Mouse (Mus musculus) adrenal gland, adult 8-10 months (tissue): ENCODE measurements around the gene Reep3. TPM values are rescaled to one million over a fixed set of nuclear protein-coding genes. Genes with fewer than 3 reads are reported as not detected.
A peak's percentile ranks its signal among the peaks of the same experiment; 100 is the strongest.
"Not testable (repeated sequence)": the region's sequence is repeated elsewhere in the genome, so short reads cannot be mapped to it uniquely, and the experiment has no call there.

Source experiments
- DNase-seq: peaks from one replicate; pipeline ENCODE4 v3.0.0; 2022
- total RNA-seq, 4 experiments: library from RNA; stranded (reverse); gene quantifications; 2 replicates each; pipeline ENCODE4 v1.2.4; 2022

Gene Reep3
- total RNA-seq, result 10 to 100 TPM; 33.5 to 49.1 (median 44.9) TPM

DNA sequence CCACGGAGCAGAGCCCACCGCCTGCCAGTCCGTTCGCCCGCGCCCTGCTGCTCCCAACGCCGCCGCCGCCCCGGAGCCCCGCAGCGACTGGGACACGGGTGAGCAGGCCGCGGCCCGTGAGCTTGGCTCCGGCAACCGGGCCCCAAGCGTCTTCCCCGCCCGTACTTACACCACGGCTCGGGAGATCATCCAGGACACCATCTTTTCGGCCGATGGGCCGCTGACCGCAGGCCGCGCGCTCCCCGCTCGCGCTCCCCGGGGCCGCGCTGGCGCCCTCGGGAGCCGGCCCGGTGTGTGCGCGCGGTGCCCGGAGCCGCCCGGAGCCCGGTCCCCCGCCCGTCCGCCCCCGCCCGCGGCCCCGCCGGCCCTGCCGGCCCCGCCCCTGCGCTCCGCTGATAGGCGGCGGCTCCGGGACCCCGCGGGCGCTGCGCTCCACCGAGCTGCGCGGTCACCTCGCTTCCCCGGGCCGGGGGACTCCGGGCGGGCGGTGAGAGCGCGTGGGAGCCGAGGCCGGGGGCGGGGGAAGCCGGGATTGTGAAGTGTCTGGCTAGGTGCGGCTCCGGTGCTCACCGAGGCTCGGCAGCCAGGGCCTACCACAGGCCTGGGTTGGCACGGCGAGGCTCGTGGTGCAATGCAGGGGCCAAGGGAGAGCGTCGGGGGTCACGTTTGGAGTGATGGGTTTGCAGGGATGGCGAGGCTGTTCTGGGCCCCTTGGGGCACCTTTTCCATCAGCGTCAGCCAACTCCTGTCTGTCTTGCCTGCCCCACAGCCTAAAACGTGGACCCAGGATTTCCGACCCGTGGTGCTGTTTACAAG is at the start of gene Reep3:
Gene Reep3 (minus strand): TSS at position 325 of the 816 bp plus-strand sequence.
- DNase-seq, result peak; percentile 55

DNA sequence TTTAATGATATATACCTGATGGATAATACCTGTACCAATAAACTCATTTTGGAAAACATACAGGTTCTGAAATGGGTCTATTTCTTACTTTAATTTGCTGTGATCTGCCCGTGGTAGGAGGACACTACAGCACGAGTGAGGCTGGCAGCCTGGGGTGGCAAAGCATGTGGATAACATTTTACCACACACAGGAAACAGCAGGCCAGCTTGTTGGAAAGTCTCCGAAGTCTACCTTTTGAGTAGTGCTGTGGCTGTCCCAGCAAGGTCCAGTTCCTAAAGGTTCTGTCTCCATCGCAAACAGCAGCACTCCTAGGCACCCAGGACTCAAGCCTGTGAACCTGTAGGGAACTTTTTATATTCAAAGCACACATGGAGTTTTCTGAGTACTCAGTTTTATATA is 48.9 kb upstream of the Reep3 start:
- DNase-seq, result no peak

DNA sequence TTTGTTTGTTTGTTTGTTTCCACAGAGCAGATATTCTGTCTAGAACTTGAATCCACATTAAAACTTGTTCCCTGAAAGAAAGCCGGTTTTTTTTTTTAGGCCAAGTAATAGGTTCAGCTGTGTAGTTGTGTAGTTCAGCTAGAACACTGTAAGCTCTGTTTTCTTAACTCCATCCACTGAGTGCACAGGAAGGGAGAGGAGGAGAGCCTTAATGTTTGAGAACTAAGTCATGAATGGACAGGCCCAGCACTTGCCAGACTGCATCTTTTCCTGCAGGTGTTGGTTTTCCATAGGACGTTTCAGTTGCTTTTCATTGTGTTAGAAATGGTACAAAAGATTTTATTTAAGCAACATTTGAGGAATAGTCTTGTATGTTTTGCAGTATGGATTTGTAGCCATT is 47.5 kb upstream of the Reep3 start:
- no peak for DNase-seq

DNA sequence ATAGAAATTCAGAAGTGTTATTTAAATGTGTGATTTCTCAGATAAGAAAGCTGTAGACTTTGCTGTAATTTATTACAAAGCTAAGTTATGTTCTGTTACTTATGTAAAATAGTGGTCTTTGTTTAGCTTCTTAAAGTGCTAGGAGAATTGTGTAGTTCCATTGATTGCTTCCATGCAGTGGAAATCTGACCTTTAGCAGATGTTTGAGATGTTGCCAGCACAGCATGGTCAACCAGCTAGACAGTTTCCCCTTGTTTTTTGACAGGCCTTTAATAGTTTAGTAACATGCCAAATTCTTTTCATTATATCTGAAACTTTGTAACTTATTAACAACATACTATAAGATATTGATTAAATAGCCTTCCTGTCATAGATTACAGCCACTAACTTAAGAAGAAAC is 46.9 kb upstream of the Reep3 start:
- no peak for DNase-seq

DNA sequence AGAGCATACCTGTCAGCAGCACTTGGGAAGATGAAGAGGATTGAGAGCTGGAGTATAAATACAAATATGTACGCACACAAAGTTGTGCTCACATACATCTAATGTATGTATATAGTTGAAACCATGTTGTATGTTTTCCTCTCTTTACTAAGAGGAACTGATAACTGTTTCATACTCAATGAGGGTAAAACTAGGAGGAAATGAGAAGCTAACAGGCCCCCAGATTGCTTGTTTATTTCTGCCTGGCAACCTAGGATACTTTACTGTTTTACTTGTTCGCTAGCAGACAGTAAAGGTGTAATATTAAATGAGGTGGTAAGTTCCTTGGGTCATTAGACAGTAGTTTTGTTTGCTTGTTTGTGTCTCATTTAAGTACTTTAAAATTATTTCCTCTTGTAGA is 40.7 kb upstream of the Reep3 start:
- DNase-seq, result no peak

DNA sequence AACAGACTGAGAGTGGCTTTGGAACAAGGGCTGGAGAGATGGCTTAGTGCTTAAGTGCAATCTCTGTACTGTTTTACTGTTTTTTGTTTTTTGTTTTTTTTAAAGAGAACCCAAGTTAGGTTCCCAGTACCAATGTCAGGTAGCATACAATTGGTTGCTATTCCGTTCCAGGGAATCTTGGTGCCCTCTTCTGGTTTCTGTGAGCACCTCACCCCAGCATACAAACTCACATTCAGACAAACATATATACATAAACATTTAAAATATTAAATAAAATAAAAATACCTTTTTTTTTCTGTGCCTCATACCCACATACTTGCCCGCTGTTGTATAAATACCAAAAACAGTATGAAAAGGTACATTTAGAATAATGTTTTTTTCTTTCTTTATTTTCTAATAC is 37.6 kb upstream of the Reep3 start:
- DNase-seq, result no peak

DNA sequence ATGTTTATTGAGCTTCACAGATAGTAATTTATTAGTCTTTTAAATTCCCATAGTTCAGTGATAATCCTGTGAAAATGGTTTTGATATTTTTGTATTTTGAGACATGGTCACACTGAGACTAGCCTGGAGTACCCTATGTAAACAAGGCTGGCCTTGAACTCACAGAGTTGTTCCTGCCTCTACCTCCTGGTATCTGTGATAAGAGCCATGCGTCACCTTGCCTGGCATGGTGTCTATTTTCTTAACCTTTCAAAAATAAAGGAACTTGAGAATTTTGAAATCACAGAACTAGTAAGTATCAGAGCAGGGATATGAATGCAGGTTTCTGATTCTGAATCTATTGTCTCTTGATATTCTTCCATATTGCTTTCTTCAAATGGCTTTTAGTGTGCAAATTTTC is 35.0 kb upstream of the Reep3 start:
- peak; percentile 45 for DNase-seq

DNA sequence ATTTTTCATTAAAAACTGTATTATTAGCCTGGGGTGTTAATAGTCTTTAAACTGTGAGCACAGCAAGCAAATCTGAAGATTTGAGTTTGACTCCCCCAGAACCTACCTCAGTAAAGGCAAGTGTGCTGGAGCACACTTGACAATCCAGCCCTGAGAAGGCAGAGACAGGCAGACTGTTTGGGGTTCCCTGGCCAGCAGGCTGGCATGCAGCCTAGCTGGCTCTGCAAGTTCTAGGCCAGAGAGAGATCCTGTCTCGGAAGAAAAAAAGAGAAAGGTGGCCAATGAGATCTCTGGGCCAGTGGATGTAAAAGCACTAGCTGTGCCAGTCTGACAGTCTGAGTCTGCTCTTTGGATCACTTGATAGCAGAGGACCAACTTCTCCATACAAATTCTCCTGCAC is 32.8 kb upstream of the Reep3 start:
- DNase-seq, result no peak

DNA sequence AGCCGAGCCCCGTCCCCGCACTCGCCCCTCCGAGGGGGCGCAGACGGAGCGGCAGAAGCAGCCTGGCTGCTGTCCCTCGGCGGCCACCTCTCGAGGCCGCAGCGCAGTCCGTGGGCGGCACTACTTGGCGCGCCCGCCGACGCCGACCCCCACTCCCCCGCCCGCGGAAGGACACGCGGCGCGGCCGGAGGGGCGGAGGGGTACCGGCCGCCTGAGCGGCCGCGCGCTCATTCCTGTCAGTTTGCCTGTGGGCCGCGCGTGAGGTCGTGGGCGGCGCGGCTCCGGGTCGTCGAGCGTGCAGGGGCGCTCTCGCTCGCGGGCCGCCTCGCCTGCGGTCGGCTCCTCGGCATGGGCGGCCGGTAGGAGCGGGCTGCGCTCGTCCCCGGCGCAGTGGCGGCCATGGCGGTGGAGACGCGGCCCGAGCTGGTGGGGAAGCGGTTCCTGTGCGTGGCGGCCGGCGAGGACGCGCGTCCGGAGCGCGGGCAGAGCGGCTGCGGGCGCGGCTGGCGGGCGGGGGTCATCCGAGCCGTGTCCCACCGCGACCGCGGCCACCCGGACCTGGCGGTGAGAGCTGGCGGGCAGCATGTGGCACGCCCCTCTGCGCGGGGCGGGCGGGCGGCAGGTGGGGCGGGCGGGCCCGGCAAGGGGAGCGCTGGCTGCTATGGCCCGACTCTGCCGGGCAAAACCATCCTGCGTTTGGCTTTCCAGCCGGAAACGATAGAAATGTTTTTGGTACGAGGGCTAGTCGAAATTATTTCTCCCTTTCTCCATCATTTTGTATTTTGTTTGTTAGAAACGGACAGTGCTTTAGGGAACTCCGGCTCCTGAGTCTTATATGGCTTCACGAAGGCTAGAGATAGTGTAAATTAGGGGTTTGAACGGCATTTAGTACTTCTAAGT is 30.4 kb upstream of the Reep3 start:
- no peak for DNase-seq

DNA sequence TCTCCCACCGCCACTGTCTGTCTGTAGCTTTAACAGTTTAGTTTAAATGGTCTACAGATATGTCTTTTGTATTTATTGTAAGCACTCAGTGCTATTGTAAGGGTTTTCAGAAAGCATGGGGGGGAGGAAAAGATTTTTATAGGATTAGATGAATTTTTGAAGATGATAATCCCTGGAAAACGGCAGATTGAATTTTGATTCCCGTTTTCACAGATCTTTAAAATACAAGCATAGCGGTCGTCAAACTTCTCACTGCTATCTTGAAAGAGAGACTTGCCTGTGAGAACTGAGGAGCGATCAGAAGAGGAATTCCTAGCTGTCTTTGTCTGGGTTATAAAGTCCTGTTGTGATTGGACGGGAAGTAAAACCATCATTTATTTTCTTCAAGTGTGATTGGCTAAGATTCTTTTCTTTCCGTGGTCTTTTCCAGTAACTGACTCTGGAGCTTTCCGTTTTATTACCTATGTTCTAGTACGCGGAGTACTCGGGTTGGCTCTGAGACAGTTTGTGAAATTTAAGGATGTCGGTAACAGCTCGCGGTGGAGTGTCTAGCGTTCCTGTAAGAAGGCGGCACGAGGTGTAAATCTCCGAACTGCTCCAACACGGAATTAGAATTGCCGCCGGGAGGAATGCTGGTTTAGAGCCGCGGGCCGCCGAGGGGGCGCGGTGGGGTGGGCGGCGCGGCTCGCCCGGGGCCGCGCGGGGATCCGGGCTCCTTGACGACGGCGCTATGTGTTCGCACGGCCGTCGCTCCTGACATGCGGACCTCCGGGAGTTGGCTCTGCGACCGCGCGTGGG is 29.5 kb upstream of the Reep3 start:
- DNase-seq, result no peak

DNA sequence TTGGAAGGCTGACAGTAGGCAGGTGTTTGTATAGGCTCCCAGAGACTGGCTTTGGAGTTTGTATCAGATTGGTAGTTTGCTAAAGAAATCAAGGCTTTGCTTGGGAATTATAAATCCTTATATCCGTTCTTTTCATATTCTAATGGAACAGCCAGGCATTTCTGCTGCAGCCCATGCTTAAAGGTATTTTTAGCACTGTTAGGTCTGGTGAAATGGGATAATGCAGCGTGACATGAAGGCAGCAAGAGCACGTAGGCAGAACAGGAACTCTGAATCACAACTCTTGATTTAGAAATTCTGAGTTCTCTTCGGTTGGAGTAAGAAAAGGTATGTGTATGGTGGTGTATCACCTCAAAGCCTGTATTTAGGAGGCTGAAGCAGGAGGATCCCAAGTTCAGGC is 27.4 kb upstream of the Reep3 start:
- DNase-seq, result no peak

DNA sequence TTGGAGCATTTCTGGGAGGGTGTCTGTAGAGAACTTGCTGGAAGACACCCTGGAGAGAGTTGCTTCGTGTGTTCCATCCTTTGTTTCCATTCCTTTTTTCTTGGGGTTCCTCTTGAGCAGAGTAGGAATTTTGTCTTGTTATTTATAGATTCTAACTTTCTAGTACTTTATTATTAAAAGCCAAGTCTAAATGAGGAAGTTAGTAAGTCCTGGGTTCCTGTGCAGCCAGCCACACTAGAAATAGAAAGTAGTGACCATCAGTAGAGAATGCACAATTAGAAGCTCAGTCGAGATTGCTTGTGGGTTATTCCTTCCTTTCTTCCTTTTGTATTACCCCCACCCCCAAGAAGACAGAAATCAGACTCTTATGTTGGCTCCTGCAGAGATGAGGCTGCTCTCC is 27.0 kb upstream of the Reep3 start:
- no peak for DNase-seq

DNA sequence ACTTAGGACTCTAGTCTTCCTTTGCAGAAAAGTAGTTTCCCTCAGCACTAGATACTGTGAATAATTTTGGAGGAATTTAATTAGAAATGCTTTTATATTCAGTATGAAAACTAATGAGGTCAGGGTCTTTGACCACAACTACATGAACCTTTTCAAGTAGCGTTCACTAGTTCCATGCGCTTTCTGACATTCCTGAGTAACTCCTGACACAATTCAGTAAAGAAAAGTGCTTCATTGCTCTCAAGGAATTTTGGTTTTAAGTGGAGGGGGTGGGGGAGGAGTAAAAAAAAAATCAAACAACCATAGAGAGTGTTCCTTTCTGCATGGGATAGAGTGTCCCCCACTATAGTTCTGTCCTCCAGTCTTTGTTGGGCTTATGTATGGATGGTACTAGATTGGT is 23.9 kb upstream of the Reep3 start:
- no peak for DNase-seq

DNA sequence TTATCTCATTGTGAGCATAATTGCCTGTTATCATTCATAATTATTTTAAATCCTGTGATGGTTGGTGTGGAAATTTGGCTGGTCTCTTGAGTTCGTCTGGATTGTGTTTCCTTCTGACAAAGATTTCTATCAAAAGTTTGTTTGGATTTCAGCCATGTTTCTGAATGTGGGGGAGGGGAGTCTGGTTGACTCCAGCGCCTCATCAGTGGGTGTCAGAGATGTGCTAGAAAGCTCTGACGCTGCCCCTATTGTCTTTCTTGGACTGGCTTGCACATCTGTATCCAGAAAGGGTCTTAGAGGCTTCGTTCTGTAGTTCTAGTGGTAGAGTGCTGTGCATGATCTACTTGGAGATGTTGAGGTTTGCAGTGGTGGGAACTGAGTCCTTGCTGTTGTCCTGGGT is 23.4 kb upstream of the Reep3 start:
- no peak for DNase-seq

DNA sequence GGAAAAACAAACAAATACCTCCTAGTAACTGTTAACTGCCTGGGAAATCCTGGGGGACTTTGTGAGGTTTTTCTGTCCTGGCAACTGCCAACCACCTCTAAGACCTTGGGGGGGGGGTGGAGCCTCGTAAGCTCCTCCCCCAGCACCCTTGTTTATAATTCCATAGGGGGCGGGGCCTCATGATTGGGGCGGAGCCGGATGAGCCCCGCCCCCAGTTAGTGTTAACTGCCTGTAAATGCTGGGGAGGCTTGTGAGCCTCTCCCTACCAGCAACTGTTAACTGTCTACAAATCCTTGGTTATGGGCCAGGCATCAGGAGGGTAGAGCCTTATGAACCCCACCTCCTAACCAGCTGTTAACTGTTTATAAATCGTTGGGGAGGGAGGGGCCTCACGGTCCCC is 22.5 kb upstream of the Reep3 start:
- no peak for DNase-seq

DNA sequence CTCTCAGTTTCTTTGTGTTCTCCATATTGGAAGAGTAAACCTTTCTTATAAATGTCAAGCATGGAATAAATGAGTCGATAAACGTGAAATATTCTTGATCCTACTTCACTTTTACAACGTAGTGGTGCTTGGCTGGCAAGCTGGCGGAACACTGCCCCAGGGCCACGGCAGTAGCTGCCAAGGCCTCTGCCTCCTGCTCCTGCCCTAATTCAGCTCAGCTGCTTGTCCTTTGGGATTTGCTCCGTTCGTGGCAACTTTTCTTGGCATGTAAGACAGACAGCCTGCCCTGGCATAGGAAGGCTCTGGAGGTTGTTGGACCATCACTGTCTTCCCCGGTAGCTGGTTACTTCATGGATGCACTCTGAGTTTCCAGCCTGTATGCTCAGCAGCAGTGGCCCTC is 19.5 kb upstream of the Reep3 start:
- DNase-seq, result peak; percentile 68

DNA sequence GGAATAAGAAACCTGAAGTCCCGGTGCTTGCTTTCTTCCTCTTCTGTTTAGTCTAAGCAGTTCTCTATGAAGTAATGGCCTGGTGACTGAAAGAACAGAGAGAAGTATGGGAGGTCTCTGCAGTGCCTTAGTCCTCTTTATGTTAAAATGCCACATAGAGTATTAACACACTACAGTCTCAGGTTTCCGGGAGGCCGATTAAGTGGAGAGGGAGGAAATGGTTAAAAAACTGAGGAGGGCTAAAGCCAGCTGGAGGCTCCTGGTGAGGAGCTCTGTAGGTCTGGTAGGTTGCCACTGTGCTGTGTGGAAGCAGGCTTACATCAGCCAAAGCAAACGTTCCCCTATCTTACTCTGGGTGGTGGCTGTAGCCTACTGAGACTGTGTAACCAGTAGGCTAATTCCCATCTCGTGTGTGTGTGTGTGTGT is 18.9 kb upstream of the Reep3 start:
- DNase-seq, result no peak

DNA sequence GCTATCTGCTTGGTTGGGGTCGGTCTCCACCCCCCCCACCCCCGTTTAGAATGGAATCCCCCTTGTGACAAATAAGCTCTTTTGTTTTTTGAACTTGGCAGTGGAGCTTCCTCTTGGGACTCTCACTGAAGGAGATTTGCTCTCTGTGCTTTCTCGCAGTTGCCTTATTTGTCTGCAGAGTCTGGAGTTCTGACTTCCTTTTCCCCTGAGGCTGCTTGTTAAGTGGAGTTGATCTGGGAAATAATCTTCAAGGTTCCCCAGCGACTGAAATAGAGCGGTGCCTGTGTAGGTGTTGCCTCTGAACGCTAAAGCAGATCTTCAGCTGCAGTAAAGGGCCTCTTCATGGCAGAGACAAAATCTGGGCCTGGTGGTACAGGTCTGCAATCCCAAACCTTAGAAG is 18.4 kb upstream of the Reep3 start:
- no peak for DNase-seq

DNA sequence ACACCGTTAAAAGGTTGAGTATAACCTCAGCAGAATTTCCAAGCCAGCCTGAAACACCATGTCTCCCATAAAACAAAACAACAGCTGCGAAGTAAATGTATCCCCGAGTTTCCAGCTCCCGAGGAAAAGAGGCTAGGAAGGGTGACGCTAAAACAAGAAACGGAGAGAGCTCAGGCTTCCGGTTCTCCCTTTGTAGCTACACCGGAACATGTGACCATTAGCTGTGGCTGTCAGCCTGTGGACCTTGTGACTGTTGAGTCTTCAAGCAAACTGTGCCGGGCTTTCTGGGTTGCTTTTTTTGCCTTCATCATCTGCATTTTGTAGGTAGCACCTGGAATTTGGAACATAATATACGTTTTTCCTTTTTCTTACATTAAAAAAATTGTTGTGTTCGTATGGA is 17.1 kb upstream of the Reep3 start:
- no peak for DNase-seq

DNA sequence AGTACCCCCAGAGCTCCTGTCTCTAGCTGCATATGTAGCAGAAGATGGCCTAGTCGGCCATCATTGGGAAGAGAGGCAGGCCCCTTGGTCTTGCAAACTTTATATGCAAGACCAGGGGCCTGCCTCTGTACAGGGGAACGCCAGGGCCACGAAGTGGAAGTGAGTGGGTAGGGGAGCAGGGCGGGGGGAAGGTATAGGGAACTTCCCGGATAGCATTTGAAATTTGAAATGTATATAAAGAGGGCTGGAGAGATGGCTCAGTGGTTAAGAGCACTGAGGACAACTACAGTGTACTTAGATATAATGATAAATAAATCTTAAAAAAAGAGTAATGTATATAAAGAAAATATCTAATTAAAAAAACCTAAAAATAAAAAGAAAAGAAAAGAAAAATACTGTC is 16.2 kb upstream of the Reep3 start:
- DNase-seq, result not testable (repeated sequence)

DNA sequence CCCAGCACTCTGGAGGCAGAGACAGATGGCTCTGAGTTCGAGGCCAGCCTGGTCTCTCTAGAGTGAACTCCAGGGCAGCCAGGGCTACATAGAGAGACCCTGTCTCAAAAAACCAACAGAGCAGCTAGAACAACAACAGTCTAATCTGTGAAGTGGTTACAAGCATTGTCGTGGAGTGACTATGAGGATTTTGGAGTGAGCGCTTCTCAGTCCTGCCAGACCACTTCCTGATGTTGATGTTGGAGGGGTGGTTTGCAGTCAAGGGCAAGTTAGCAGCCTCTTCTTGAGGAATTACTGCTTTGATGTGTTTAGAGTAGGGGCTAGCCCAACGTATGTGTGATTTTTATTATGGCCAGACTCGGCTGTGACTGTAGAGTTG is 15.0 kb upstream of the Reep3 start:
- no peak for DNase-seq

DNA sequence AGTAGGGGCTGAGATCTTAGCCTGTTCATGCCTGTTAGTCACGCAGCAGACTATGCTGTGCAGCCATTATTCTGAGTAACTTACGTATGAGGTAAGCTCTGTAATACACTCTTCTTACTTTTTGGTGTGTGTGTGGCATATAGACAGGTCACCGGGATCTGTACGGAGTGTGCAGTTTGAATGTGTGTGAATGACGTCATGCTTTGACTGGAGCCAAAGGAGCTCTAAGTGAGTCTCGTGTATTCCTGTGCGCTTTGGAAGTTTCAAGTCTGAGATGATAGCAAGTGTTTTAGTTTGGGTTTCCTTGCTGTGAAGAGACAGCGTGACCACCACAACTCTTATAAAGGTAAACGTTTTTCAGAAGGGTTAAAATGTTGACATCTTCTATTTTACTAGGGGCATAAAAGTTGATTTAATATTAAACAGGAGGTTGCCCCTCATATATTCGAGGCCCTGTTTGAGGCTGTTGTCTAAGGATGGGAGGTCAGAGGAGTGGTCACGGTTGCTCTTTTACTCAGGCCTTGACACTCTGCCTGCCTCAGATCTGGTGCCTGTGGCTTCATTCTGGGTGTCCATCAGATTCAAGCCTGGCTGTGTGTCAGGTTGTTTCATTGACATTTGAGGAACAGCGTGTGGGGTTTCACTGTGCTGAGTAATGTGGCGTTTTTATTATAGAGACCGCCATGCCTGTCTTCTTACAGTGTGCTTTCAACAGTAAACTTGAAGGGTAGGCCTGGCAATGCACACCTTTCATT is 14.5 kb upstream of the Reep3 start:
- no peak for DNase-seq
